Mouse (Mus musculus) megakaryocyte, embryonic 14.5 days (primary cell): Measurements from ENCODE around the gene Dio3. TPM values are rescaled to one million over a fixed set of nuclear protein-coding genes. Genes with fewer than 3 reads are reported as not detected.

Experiments
- H3K27me3 ChIP-seq: replicated peaks from 2 replicates; pipeline ENCODE3; 2012; ENCODE audit warnings: inconsistent platforms
- H3K36me3 ChIP-seq: replicated peaks from 2 replicates; pipeline ENCODE3; 2012; ENCODE audit warnings: low read length, inconsistent platforms, mixed read lengths
- H3K4me1 ChIP-seq: 2 replicates; pipeline ENCODE4 v1.6.1; 2012; ENCODE audit warnings: inconsistent platforms
- H3K4me3 ChIP-seq: replicated peaks from 2 replicates; pipeline ENCODE3; 2012; ENCODE audit warnings: moderate library complexity, mild to moderate bottlenecking, inconsistent platforms
- H3K9me3 ChIP-seq: 2 replicates; pipeline ENCODE4 v1.6.1; 2012; ENCODE audit warnings: inconsistent platforms
- FLI1 ChIP-seq: IDR thresholded peaks from 2 replicates; pipeline ENCODE4 v1.6.1; 2012; ENCODE audit warnings: low read length, inconsistent platforms, mixed read lengths
- GATA1 ChIP-seq: IDR thresholded peaks from 3 replicates; pipeline ENCODE4 v1.6.1; 2012; ENCODE audit warnings: mixed read lengths, low read length, inconsistent platforms, borderline replicate concordance
- polyA plus RNA-seq: library from polyadenylated mRNA; stranded (reverse); fragments of >175 nt; gene quantifications from 2 replicates; pipeline ENCODE4 v1.2.3, GENCODE M21; 2012; ENCODE audit warnings: low replicate concordance; ENCODE audit not compliant: insufficient read depth

Dio3 gene
- polyA plus RNA-seq, 1 experiment = not detected

DNA sequence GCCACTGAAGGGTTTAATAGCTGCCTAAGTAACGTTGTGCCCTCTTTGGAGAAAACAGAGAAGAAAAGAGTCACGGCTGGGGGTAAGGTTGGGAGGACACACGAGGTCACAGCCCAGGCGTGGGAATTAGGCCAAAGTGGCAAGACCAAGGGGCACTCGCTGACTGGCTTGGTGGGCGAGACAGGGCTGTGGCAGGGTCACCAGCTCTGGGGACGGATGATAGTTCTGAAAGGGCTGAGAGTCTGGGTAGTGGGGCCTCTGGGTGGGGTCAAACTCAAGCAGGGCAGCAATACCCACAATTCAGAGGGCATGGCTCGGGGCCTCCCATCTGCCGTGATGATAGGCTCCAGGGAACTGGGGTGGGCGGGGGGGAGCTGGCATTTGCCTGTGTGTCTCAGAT, 23.1 kb upstream of the Dio3 start:
- no peak overlapping the region for H3K4me3 ChIP-seq
- H3K4me1 ChIP-seq = no peaks in the 10 kb centered on the region
- TF ChIP-seq GATA1 (no peak), FLI1 (no peak)
- no peaks in the 10 kb centered on the region for H3K9me3 ChIP-seq
- H3K27me3 ChIP-seq = peaks cover 39% of the 10 kb centered on the region
- H3K36me3 ChIP-seq = no peaks in the 10 kb centered on the region

DNA sequence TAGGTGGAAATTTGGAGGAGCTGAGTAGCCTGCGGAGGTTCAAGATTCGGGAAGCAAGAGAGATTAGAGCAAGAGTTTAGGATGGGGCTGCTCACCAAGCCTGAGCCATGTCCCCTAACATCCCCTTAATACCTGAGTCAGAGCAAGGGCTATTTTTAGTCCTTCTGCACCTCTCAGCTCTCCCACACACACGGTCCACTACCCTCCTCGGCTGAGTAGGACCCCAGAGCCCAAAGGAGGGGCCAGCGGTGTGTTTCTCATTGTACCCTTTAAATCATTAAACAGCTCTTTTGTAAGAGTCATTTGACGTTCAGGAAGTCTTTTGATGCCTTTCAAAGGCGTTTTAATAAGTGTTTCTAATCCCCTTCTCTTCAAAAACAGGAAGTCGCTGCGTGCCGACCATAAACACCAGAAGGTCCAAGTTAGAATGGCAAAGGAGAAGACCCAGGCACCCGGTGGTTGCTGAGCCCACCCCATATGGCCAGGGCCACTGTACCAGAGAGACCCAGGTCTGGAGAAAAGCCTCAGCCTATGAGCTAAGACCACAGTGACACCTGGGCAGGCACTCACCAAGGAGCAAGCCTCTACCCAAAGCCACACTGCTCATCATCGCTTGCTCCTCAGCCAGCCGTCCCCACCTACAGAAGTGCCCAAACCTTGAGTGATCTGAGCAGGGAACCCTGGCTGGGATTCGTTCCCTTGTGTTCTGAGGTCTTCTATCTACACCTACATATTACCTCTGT, 22.2 kb upstream of the Dio3 start:
- Histone ChIP-seq H3K36me3 (no peaks in the 10 kb centered on the region), H3K4me1 (no peaks in the 10 kb centered on the region), H3K9me3 (no peaks in the 10 kb centered on the region), H3K4me3 (no peak overlapping the region), H3K27me3 (peaks cover 36% of the 10 kb centered on the region)
- TF ChIP-seq GATA1 = no peak
- no peak for TF ChIP-seq FLI1

DNA sequence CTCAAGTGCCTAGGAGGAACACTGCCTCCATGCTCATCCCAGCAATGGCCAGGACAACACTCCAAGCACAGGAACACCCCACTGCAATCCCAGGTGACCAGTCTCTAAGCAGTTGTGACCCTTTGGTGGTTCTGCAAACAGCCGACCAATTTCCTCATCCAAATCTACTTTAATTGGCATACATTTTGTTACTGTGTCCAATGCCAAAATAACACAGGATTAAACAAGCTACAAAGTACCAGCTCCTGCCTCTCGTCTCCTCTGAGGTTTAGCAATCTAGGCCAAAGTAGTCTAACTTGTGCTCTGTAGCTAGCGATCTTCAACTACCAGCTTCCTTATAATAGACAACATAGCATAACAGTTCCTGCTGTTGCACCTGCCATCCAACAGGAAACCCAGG, 10.6 kb upstream of the Dio3 start:
- H3K9me3 ChIP-seq = no peaks in the 10 kb centered on the region

DNA sequence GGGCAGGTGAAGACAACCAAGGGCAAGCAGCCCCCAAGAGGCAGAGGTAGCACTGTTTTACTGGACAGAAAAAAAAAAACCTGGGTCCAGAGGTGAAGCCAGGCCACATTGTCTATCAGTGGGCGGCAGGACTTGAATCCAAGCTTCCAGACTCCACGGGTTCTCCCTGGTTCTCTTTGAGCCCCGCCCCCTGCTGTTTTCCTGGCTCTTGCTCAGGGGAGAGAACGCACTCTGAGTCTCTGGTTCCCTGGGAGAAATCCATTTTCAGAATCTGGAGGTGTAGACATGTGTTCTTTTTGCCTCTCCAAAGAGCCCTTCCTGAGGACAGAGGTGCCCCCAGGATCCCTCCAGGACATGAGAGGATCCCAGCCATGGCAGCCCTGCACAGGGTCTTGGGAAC, 9.2 kb upstream of the Dio3 start:
- Histone ChIP-seq H3K4me3 (no peak overlapping the region), H3K36me3 (no peaks in the 10 kb centered on the region), H3K9me3 (no peaks in the 10 kb centered on the region), H3K27me3 (peaks cover 44% of the 10 kb centered on the region), H3K4me1 (no peaks in the 10 kb centered on the region)
- TF ChIP-seq GATA1 = no peak
- TF ChIP-seq FLI1 = no peak

More for the DNA sequence above, 10.6 kb upstream of the Dio3 start:
- no peak for TF ChIP-seq GATA1
- no peak for TF ChIP-seq FLI1
- H3K36me3 ChIP-seq = no peaks in the 10 kb centered on the region
- peaks cover 41% of the 10 kb centered on the region for H3K27me3 ChIP-seq
- no peaks in the 10 kb centered on the region for H3K4me1 ChIP-seq
- H3K4me3 ChIP-seq = no peak overlapping the region

DNA sequence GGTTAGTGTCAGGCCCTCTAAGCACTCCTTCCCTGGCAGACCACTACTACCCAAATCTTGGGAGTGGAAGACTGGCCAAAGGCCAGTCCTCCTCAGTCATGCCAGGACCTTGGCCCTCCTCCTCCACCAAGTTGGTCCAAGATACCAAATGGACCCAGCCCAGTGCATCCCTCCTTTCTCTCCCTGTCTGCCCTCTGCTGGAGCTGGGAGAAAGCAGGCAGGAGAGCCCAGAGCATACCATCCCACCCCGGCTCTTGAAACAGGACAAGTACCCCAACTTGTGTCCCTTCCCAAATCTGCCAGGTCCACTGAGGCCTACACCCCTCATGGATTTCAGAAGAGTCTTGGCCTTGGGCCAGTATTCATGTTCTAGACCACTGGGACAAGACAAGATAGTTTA, 2.8 kb upstream of the Dio3 start:
- Histone ChIP-seq H3K27me3 (peaks cover 82% of the 10 kb centered on the region), H3K4me1 (no peaks in the 10 kb centered on the region), H3K4me3 (no peak overlapping the region), H3K36me3 (no peaks in the 10 kb centered on the region), H3K9me3 (peaks cover 9% of the 10 kb centered on the region; the same call in 1 of the 2 replicates)
- no peak for TF ChIP-seq FLI1
- TF ChIP-seq GATA1 = no peak

DNA sequence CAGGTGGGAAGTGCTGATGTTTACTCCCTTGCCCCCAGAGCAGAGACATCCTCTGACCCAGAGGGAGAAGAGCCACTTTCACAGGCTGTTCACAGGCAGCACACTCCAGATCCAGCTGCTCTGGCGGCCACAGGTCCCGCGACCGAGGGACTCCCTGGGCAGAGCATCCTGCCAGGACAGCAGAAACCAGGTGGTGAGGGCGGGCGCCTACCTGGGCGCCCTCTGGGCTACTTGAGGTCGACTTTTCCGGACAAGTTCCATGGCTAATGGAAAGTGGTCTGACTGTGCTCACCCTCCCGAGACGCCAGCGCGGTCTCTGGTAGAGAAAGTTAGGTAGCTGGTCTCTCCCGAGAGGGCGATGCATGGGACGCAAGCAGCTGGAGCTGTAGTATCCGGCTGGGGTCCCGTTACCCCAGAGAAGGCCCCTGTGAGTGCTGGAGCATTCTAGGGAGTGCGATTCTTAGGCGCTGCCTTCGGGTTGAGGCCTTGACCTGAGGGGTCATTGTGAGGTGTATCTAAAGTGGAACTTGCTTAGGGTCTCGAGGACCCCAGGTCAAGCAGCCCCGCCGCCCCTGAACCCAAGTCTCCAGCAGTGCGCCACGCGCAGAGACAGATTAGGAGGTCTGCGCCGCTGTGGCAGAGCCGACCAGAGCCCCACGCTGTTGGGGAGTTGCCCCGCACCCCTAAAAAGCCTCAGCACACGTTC, 1.5 kb upstream of the Dio3 start:
- Histone ChIP-seq H3K4me1 (no peaks in the 10 kb centered on the region), H3K4me3 (no peak overlapping the region), H3K9me3 (peaks cover 9% of the 10 kb centered on the region; the same call in 1 of the 2 replicates), H3K36me3 (no peaks in the 10 kb centered on the region), H3K27me3 (peaks cover 85% of the 10 kb centered on the region)
- TF ChIP-seq GATA1 = no peak
- TF ChIP-seq FLI1 = no peak

DNA sequence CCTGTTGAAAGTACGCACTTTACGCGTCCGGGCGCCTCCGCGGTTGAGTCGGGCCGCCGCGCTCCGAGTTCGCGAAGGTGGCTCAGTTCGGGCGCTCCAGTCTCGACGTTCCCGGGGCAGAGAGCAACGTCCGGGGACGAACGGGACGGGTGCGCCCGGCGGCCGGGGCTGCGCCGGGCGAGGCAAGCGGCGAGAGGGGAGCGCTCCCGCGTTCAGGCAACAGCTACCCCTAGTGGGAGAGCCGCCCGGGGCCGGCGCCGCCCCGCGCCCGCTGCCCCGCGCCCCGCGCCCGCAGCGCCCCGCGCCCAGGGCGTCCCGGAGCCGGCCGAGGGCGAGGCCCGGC, 932 bp upstream of the Dio3 start:
- no peak for TF ChIP-seq GATA1
- Histone ChIP-seq H3K9me3 (peaks cover 9% of the 10 kb centered on the region; the same call in 1 of the 2 replicates), H3K4me3 (no peak overlapping the region), H3K4me1 (no peaks in the 10 kb centered on the region), H3K27me3 (peaks cover 86% of the 10 kb centered on the region), H3K36me3 (no peaks in the 10 kb centered on the region)

DNA sequence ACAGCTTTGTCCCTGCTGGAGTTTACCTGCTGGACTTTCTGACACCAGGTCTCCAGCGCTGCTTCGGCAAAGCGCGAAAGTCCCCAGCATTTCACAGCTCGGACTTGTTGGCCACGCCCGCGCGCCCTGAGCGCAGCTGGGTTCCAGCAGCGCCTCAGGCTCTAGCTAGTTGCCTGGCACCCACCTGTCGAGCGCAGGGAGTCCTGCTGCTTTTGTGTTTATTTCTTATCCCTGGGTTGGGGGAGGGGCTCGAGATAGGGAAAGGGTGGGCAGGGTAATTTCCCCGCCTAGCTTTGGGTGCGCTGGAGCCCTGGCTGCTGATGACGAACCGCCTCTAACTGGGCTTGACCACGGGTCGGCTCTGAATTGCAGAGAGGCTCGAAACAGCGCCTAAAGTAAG, 1.5 kb downstream of the Dio3 start:
- peaks cover 9% of the 10 kb centered on the region; the same call in 1 of the 2 replicates for H3K9me3 ChIP-seq
- H3K4me3 ChIP-seq = no peak overlapping the region
- no peaks in the 10 kb centered on the region for H3K36me3 ChIP-seq
- peaks cover 95% of the 10 kb centered on the region for H3K27me3 ChIP-seq
- H3K4me1 ChIP-seq = no peaks in the 10 kb centered on the region
- TF ChIP-seq FLI1 = no peak
- no peak for TF ChIP-seq GATA1

DNA sequence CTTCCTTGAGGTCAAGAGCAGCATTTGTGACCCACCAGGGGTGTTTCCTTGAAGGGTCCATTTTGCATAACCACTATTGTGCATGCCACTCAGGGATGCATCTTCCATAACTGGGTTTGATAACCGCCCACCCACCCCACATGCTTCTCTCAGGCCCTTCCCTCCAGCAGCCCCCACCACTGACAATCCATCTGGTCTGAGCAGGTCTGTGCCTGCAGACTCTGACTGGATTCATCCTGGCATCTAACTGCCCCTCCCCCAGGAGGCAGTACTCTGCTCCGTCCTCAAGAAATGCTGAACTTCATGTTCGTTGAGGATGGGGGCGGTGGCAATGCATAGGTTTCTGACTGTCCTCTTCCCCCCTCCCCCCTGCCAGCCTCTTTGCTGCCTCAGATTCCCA, 4.9 kb downstream of the Dio3 start:
- peaks cover 15% of the 10 kb centered on the region for H3K9me3 ChIP-seq
- TF ChIP-seq FLI1 (no peak), GATA1 (no peak)
- H3K4me3 ChIP-seq = no peak overlapping the region
- no peaks in the 10 kb centered on the region for H3K4me1 ChIP-seq
- peaks cover 65% of the 10 kb centered on the region for H3K27me3 ChIP-seq
- no peaks in the 10 kb centered on the region for H3K36me3 ChIP-seq

DNA sequence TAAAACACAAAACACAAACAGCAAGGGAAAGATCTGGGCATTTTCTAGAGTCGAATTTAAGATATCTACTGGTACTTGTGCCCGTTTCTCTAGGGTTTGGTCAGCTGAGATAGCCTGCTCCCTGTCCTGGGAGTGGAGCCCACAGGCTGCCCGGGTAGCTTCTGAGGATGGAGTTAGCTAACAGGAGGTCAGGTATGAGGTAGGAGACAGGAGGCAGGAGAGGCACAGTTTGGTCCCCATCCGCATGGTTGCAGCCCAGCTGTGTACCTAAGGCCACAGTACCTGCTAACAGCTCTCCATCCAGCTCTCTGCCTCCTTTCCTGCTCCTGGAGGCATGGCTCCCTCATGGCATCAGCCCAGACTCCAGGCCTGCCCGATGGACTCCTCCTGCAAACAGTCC, 13.9 kb downstream of the Dio3 start:
- TF ChIP-seq GATA1 (no peak), FLI1 (no peak)
- H3K4me3 ChIP-seq = no peak overlapping the region
- no peaks in the 10 kb centered on the region for H3K36me3 ChIP-seq
- H3K9me3 ChIP-seq = peaks cover 10% of the 10 kb centered on the region
- peaks cover 7% of the 10 kb centered on the region for H3K27me3 ChIP-seq
- no peaks in the 10 kb centered on the region for H3K4me1 ChIP-seq
